Mouse (Mus musculus): ENCODE measurements around the gene Crybg1.

DNA sequence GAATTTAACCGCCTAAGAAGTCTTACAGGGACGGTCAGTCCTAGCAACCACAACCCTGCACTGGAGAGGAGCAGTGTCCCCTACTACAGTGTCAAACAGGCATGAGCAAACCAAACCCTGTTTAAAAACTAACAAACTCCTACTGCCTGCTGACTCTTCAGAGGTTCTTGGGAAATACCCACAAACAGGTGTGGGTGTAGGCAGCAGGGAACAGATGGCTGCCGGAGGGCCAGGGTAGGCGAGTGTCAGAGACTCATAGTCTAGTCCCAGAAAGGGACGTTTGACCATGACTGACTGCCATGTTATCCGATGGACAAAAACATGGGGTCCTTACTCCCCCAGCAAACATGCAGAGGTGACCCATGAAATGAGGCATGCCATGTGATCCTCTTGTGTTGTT lies 97.7 kb downstream of the Crybg1 start:
- TF ChIP-seq CTCF (IDR thresholded peaks at IDR 0.05; ENCODE audit: extremely low read depth, insufficient read depth, low read length) = no peak
- TF ChIP-seq POLR2A (IDR thresholded peaks at IDR 0.05; ENCODE audit: extremely low read depth, insufficient read depth, low read length) = no peak

All from cortical plate, adult 2 months (tissue).